In genomic region chr9:13716316-13717099, GRCm38 (mm10) we compare ENCODE assay signal across 8 mouse cellular contexts. TPM values are rescaled to one million over a fixed set of nuclear protein-coding genes. Genes with fewer than 3 reads are reported as not detected.
DNase-seq lines count a peak whose midpoint lies in the region; ATAC-seq and TF ChIP-seq lines count a peak whose summit lies in the region.

No protein-coding gene starts in this region.

- no peak overlapping the region for H3K4me2 ChIP-seq in forebrain, embryonic 11.5 days (ENCODE audit: low read depth, low read length, severe bottlenecking)
- H3K4me2 ChIP-seq in liver, postnatal 0 days (ENCODE audit: low read depth, low read length), result no peak overlapping the region
- H3K4me2 ChIP-seq in neural tube, embryonic 14.5 days (ENCODE audit: low read depth, low read length), result no peak overlapping the region

- no peak overlapping the region for H3K9ac ChIP-seq in ES-Bruce4 (ENCODE audit: low read depth, poor library complexity, severe bottlenecking)
- no peak overlapping the region for H3K9ac ChIP-seq in forebrain, embryonic 11.5 days (ENCODE audit: low read length)
- H3K9ac ChIP-seq in liver, postnatal 0 days (replicated peaks), result no peak overlapping the region
- no peak overlapping the region for H3K9ac ChIP-seq in neural tube, embryonic 14.5 days (replicated peaks; ENCODE audit: low read depth, low read length)

- no peaks in the 10 kb centered on the region for H3K9me3 ChIP-seq in ES-Bruce4 (replicated peaks; ENCODE audit: control insufficient read depth, insufficient read depth, low read length, poor library complexity, severe bottlenecking)
- H3K9me3 ChIP-seq in forebrain, embryonic 11.5 days (ENCODE audit: control insufficient read depth, low read length), result no peaks in the 10 kb centered on the region
- no peaks in the 10 kb centered on the region for H3K9me3 ChIP-seq in liver, postnatal 0 days (ENCODE audit: low read length)
- H3K9me3 ChIP-seq in neural tube, embryonic 14.5 days (ENCODE audit: control insufficient read depth, low read length), result no peaks in the 10 kb centered on the region

- no peak for TF ChIP-seq POLR2A in ES-Bruce4 (IDR thresholded peaks at IDR 0.05; ENCODE audit: insufficient read depth, low read length)
- TF ChIP-seq POLR2A in testis, adult 2 months (IDR thresholded peaks at IDR 0.05; ENCODE audit: control insufficient read depth, low read depth, low read length), result no peak

- no peaks in the 10 kb centered on the region for H3K4me1 ChIP-seq in ES-Bruce4 (ENCODE audit: control insufficient read depth, insufficient read depth, low read length)
- H3K4me1 ChIP-seq in forebrain, embryonic 11.5 days (replicated peaks; ENCODE audit: control insufficient read depth, insufficient read depth, low read length), result no peaks in the 10 kb centered on the region
- no peaks in the 10 kb centered on the region for H3K4me1 ChIP-seq in liver, postnatal 0 days (ENCODE audit: insufficient read depth)
- H3K4me1 ChIP-seq in neural tube, embryonic 14.5 days (ENCODE audit: control insufficient read depth, insufficient read depth, low read length), result no peaks in the 10 kb centered on the region
- 0 out of 2 replicates have a peak, but pooled peaks cover 2% of the 10 kb centered on the region for H3K4me1 ChIP-seq in testis, adult 2 months (ENCODE audit: control insufficient read depth, insufficient read depth, low read length)

- WGBS in forebrain, embryonic 11.5 days, result 29% methylated on average over 8 of the region's 8 CpGs
- WGBS in liver, postnatal 0 days (ENCODE audit: insufficient replicate concordance), result 17% methylated on average over 8 of the region's 8 CpGs
- 26% methylated on average over 8 of the region's 8 CpGs for WGBS in neural tube, embryonic 14.5 days

- TF ChIP-seq EP300 in ES-Bruce4 (IDR thresholded peaks at IDR 0.05; ENCODE audit: insufficient read depth, low read depth, low read length), result no peak
- TF ChIP-seq EP300 in liver, postnatal 0 days (IDR thresholded peaks at IDR 0.05; ENCODE audit: low read depth), result no peak

- H3K36me3 ChIP-seq in ES-Bruce4 (ENCODE audit: control insufficient read depth, insufficient read depth, low read length, poor library complexity, severe bottlenecking), result no peaks in the 10 kb centered on the region
- no peaks in the 10 kb centered on the region for H3K36me3 ChIP-seq in forebrain, embryonic 11.5 days (ENCODE audit: control insufficient read depth, insufficient read depth, low read length)
- H3K36me3 ChIP-seq in liver, postnatal 0 days (replicated peaks; ENCODE audit: insufficient read depth, low read length), result no peaks in the 10 kb centered on the region
- H3K36me3 ChIP-seq in neural tube, embryonic 14.5 days (ENCODE audit: control insufficient read depth, insufficient read depth, low read length), result no peaks in the 10 kb centered on the region
- no peaks in the 10 kb centered on the region for H3K36me3 ChIP-seq in testis, adult 2 months (ENCODE audit: control insufficient read depth, insufficient read depth, low read length)

- intact Hi-C loops in heart, postnatal 10 days (cut with DNase I), result loop anchor here (1.0 to 5.0 kb wide), 4 partner anchors 64 to 485 kb away; no protein-coding TSS in a partner anchor

- no peaks in the 10 kb centered on the region for H3K27me3 ChIP-seq in ES-Bruce4 (ENCODE audit: control insufficient read depth, insufficient read depth, low read length, poor library complexity, severe bottlenecking)
- no peaks in the 10 kb centered on the region for H3K27me3 ChIP-seq in forebrain, embryonic 11.5 days (ENCODE audit: control insufficient read depth, insufficient read depth, low read length)
- H3K27me3 ChIP-seq in liver, postnatal 0 days (ENCODE audit: insufficient read depth, low read length), result no peaks in the 10 kb centered on the region
- H3K27me3 ChIP-seq in neural tube, embryonic 14.5 days (ENCODE audit: control insufficient read depth, insufficient read depth, low read length), result no peaks in the 10 kb centered on the region
- H3K27me3 ChIP-seq in testis, adult 2 months (ENCODE audit: control insufficient read depth, insufficient read depth, low read length), result no peaks in the 10 kb centered on the region

- H3K4me3 ChIP-seq in ES-Bruce4 (ENCODE audit: low read depth, low read length), result no peak overlapping the region
- no peak overlapping the region for H3K4me3 ChIP-seq in forebrain, embryonic 11.5 days (ENCODE audit: low read depth, low read length)
- no peak overlapping the region for H3K4me3 ChIP-seq in liver, postnatal 0 days (ENCODE audit: low read depth, low read length)
- no peak overlapping the region for H3K4me3 ChIP-seq in neural tube, embryonic 14.5 days (ENCODE audit: low read depth, low read length)
- H3K4me3 ChIP-seq in testis, adult 2 months (ENCODE audit: control insufficient read depth, low read depth, low read length), result no peak overlapping the region

- peak; percentile 67 for DNase-seq in c-Kit-positive CD71-negative TER-119-negative erythroid progenitor cells, embryonic 14.5 days (ENCODE audit: low read depth)
- DNase-seq in forebrain, embryonic 11.5 days (ENCODE audit: low spot score), result peak; percentile 78
- DNase-seq in heart, postnatal 10 days, result peak; percentile 84 to 90
- peak; percentile 87 to 89 for DNase-seq in kidney, postnatal 4 days
- DNase-seq in liver, postnatal 0 days, result peak; percentile 73

- TF ChIP-seq CTCF in ES-Bruce4 (IDR thresholded peaks at IDR 0.05; ENCODE audit: low read depth, low read length), result peak; percentile 58
- peak; percentile 89 for TF ChIP-seq CTCF in liver, postnatal 0 days (IDR thresholded peaks at IDR 0.05; ENCODE audit: low read depth)
- 0 out of 2 replicates have a peak, but pooled peaks have one; percentile 24 for TF ChIP-seq CTCF in testis, adult 2 months (IDR thresholded peaks at IDR 0.05; ENCODE audit: control insufficient read depth, insufficient read depth, insufficient replicate concordance, low read depth, low read length)

- no peak overlapping the region for H3K27ac ChIP-seq in ES-Bruce4 (ENCODE audit: insufficient read depth, low read length)
- H3K27ac ChIP-seq in forebrain, embryonic 11.5 days (ENCODE audit: low read depth, low read length), result no peak overlapping the region
- H3K27ac ChIP-seq in liver, postnatal 0 days (ENCODE audit: low read depth), result no peak overlapping the region
- H3K27ac ChIP-seq in neural tube, embryonic 14.5 days (ENCODE audit: low read depth, low read length), result no peak overlapping the region
- H3K27ac ChIP-seq in testis, adult 2 months (ENCODE audit: control insufficient read depth, insufficient read depth, low read depth, low read length), result no peak overlapping the region

- ATAC-seq in forebrain, embryonic 11.5 days (replicated peaks; ENCODE audit: low FRiP score), result peak; percentile 71
- ATAC-seq in liver, postnatal 0 days, result 0 out of 2 replicates have a peak, but pooled peaks have one; percentile 23
- peak; percentile 87 for ATAC-seq in neural tube, embryonic 14.5 days (ENCODE audit: low read depth)

RNA-seq across cellular contexts. Expression of gene Mtmr2, which starts 31.7 kb away (rescaled TPM):
- polyA plus RNA-seq in ES-Bruce4 (2011; ENCODE audit: insufficient read depth, insufficient read length, low read depth, missing spikeins), result 48.8 and 56.4 TPM in 2 replicates
- 70.6 and 76.9 TPM in 2 replicates for polyA plus RNA-seq in forebrain, embryonic 11.5 days (2014; fragmentation: Nextera tagmentation; extraction: Ambion mirVana)
- total RNA-seq in heart, postnatal 10 days (2021), result 10 to 100 TPM; 36.4 to 38.6 TPM
- polyA plus RNA-seq in liver, postnatal 0 days (2015; fragmentation: Nextera tagmentation; extraction: Ambion mirVana), result 17.2 and 18.2 TPM in 2 replicates
- polyA plus RNA-seq in neural tube, embryonic 14.5 days (2014; fragmentation: Nextera tagmentation; extraction: Ambion mirVana), result 52.2 and 60.5 TPM in 2 replicates
- 15.6 and 22.1 TPM in 2 replicates for polyA plus RNA-seq in testis, adult 2 months (2012; rRNA removed)

Comparison
In these comparisons a context has a peak if more than half of its experiments do, and no peak if none do; other contexts are left out.
1. CTCF ChIP-seq: peak in every context shown above with its lines; median percentile 89 in liver, postnatal 0 days; 58 in ES-Bruce4; 24 in testis, adult 2 months.
2. ATAC-seq: peak in every context shown above with its lines; median percentile 87 in neural tube, embryonic 14.5 days; 71 in forebrain, embryonic 11.5 days; 23 in liver, postnatal 0 days.